Mouse (Mus musculus): ENCODE measurements around the gene Bclaf1. TPM values are rescaled to one million over a fixed set of nuclear protein-coding genes. Genes with fewer than 3 reads are reported as not detected.

The Bclaf1 gene
- polyA plus RNA-seq, 1 experiment = 19.2 TPM

GRCm38 (mm10) chr10:20347285-20348214 lies 35.3 kb downstream of the Bclaf1 start, which contains the start of gene Mtfr2:
Mtfr2 (plus strand) TSS chr10:20347770.
- no peak for TF ChIP-seq MYOD1 (IDR thresholded peaks at IDR 0.05; ENCODE audit: control insufficient read depth, insufficient read length, low read depth)
- TF ChIP-seq CTCF (IDR thresholded peaks at IDR 0.05; ENCODE audit: control insufficient read depth, insufficient read depth, insufficient read length) = no peak
- no peak for TF ChIP-seq MYOG (IDR thresholded peaks at IDR 0.05; ENCODE audit: control insufficient read depth, extremely low read depth, insufficient read length)
- Histone ChIP-seq H3K4me3 (ENCODE audit: insufficient read depth, poor library complexity, severe bottlenecking) (peak within 1 kb of the TSS; percentile 50), H3ac (ENCODE audit: control insufficient read depth, insufficient read length, low read depth) (peak within 1 kb of the TSS; percentile 92), H3K79me2 (ENCODE audit: control insufficient read depth, insufficient read depth) (peaks cover 22% of the 10 kb centered on the region), H3K36me3 (ENCODE audit: control insufficient read depth, insufficient read depth) (peaks cover 49% of the 10 kb centered on the region), H3K79me3 (ENCODE audit: low read depth) (peaks cover 2% of the 10 kb centered on the region), H3K27me3 (ENCODE audit: control insufficient read depth, insufficient read depth, insufficient read length) (no peaks in the 10 kb centered on the region)

- peaks cover 47% of the 10 kb centered on the region for H3K36me3 ChIP-seq (ENCODE audit: control insufficient read depth, insufficient read depth)
- H3ac ChIP-seq (ENCODE audit: control insufficient read depth, insufficient read length, low read depth) = no peak overlapping the region
- H3K4me3 ChIP-seq (ENCODE audit: insufficient read depth, poor library complexity, severe bottlenecking) = no peak overlapping the region
- peaks cover 20% of the 10 kb centered on the region for H3K79me2 ChIP-seq (ENCODE audit: control insufficient read depth, insufficient read depth)
- H3K27me3 ChIP-seq (ENCODE audit: control insufficient read depth, insufficient read depth, insufficient read length) = no peaks in the 10 kb centered on the region
- H3K79me3 ChIP-seq (ENCODE audit: low read depth) = peaks cover 2% of the 10 kb centered on the region
- TF ChIP-seq MAX (IDR thresholded peaks at IDR 0.05) = no peak
- no peak for TF ChIP-seq CEBPB (IDR thresholded peaks at IDR 0.05; ENCODE audit: low read depth)
- TF ChIP-seq MYOG (IDR thresholded peaks at IDR 0.05; ENCODE audit: control insufficient read depth, extremely low read depth, insufficient read length) = no peak
- no peak for TF ChIP-seq USF1 (IDR thresholded peaks at IDR 0.05; ENCODE audit: low read depth)
- no peak for TF ChIP-seq CTCF (IDR thresholded peaks at IDR 0.05; ENCODE audit: control insufficient read depth, insufficient read depth, insufficient read length)
- no peak for TF ChIP-seq FOSL1 (IDR thresholded peaks at IDR 0.05; ENCODE audit: insufficient read depth, low read length, poor library complexity, severe bottlenecking)
- TF ChIP-seq MYOD1 (IDR thresholded peaks at IDR 0.05; ENCODE audit: control insufficient read depth, insufficient read length, low read depth) = no peak
Observed at GRCm38 (mm10) chr10:20348894-20349293, 36.6 kb downstream of the Bclaf1 start.

DNA sequence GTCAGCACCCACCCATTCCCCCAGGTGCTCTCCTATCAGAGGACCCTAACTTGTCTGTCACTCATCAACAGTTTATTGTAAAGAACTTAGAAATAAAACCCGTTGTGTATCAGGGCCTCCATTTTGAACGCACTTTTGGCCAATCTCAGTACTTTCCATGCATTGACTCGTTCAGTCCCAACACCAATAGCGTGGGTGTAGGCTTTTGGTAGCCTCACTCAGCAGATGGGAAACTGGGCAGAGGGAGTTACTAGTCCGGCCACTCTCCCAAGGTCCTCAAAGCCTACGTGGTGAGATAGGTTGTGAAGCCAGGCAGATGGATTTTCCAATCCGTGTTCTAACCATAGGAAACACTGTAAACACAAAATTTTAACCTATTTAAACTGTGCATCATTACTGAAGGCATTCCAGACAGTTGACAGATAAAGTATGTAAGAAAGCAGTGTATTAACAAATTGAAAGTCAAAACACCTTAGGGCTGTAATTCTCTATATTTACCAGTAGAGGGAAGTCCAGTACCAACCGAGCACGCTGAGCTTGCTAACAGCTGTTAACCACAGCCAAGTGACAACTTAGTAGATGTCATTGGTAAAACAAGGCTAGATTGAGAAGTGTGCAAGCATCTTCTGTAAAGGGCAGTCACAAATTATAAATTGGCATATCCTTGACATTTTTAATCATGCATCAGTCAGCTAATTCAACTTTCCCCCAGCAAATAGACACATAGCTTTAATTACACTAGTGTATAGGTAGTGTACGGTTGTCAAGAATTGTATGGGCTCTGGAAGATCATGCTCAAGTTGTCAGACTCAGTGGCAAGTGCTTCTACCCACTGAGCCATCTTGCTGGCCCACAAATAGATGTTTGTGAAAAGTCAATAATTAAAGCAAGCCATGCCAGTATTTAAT lies 49.5 kb downstream of the Bclaf1 start:
- Histone ChIP-seq H3ac (ENCODE audit: control insufficient read depth, insufficient read length, low read depth) (no peak overlapping the region), H3K79me3 (ENCODE audit: low read depth) (no peaks in the 10 kb centered on the region), H3K79me2 (ENCODE audit: control insufficient read depth, insufficient read depth) (no peaks in the 10 kb centered on the region), H3K4me3 (ENCODE audit: insufficient read depth, poor library complexity, severe bottlenecking) (no peak overlapping the region), H3K36me3 (ENCODE audit: control insufficient read depth, insufficient read depth) (peaks cover 32% of the 10 kb centered on the region), H3K27me3 (ENCODE audit: control insufficient read depth, insufficient read depth, insufficient read length) (no peaks in the 10 kb centered on the region)
- TF ChIP-seq USF1 (IDR thresholded peaks at IDR 0.05; ENCODE audit: low read depth) (no peak), CEBPB (IDR thresholded peaks at IDR 0.05; ENCODE audit: low read depth) (no peak), MYOD1 (IDR thresholded peaks at IDR 0.05; ENCODE audit: control insufficient read depth, insufficient read length, low read depth) (no peak), MAX (IDR thresholded peaks at IDR 0.05) (no peak), CTCF (IDR thresholded peaks at IDR 0.05; ENCODE audit: control insufficient read depth, insufficient read depth, insufficient read length) (no peak), MYOG (IDR thresholded peaks at IDR 0.05; ENCODE audit: control insufficient read depth, extremely low read depth, insufficient read length) (no peak), FOSL1 (IDR thresholded peaks at IDR 0.05; ENCODE audit: insufficient read depth, low read length, poor library complexity, severe bottlenecking) (no peak)

GRCm38 (mm10) chr10:20362450-20363118 lies 50.3 kb downstream of the Bclaf1 start:
- Histone ChIP-seq H3K36me3 (ENCODE audit: control insufficient read depth, insufficient read depth) (peaks cover 27% of the 10 kb centered on the region), H3ac (ENCODE audit: control insufficient read depth, insufficient read length, low read depth) (no peak overlapping the region), H3K79me2 (ENCODE audit: control insufficient read depth, insufficient read depth) (no peaks in the 10 kb centered on the region), H3K27me3 (ENCODE audit: control insufficient read depth, insufficient read depth, insufficient read length) (no peaks in the 10 kb centered on the region), H3K79me3 (ENCODE audit: low read depth) (no peaks in the 10 kb centered on the region), H3K4me3 (ENCODE audit: insufficient read depth, poor library complexity, severe bottlenecking) (no peak overlapping the region)
- TF ChIP-seq CEBPB (IDR thresholded peaks at IDR 0.05; ENCODE audit: low read depth) = no peak
- no peak for TF ChIP-seq MYOD1 (IDR thresholded peaks at IDR 0.05; ENCODE audit: control insufficient read depth, insufficient read length, low read depth)
- no peak for TF ChIP-seq MAX (IDR thresholded peaks at IDR 0.05)
- no peak for TF ChIP-seq FOSL1 (IDR thresholded peaks at IDR 0.05; ENCODE audit: insufficient read depth, low read length, poor library complexity, severe bottlenecking)
- TF ChIP-seq CTCF (IDR thresholded peaks at IDR 0.05; ENCODE audit: control insufficient read depth, insufficient read depth, insufficient read length) = no peak
- no peak for TF ChIP-seq MYOG (IDR thresholded peaks at IDR 0.05; ENCODE audit: control insufficient read depth, extremely low read depth, insufficient read length)
- TF ChIP-seq USF1 (IDR thresholded peaks at IDR 0.05; ENCODE audit: low read depth) = no peak

DNA sequence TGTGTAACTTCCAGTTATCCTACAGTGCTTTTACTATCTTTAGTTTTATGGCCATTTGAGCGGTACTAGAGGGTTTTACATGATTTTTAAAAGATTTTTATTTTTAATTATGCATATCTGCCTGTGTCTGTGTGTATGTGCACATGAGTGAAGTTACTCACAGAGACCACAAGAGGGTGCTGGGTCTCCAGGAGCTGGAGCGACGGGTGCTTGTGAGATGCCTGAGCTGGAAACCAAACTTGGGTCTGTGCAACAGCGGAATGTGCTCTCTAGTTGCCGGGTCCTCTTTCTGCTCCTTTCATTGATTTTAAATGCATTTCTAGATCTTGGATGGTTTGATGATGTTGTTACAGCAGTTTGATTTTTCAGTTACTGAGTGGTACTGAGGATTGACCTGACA lies 59.8 kb downstream of the Bclaf1 start:
- no peaks in the 10 kb centered on the region for H3K79me2 ChIP-seq (ENCODE audit: control insufficient read depth, insufficient read depth)
- H3K36me3 ChIP-seq (ENCODE audit: control insufficient read depth, insufficient read depth) = no peaks in the 10 kb centered on the region
- TF ChIP-seq CEBPB (IDR thresholded peaks at IDR 0.05; ENCODE audit: low read depth) (no peak), USF1 (IDR thresholded peaks at IDR 0.05; ENCODE audit: low read depth) (no peak), FOSL1 (IDR thresholded peaks at IDR 0.05; ENCODE audit: insufficient read depth, low read length, poor library complexity, severe bottlenecking) (no peak), MAX (IDR thresholded peaks at IDR 0.05) (no peak), CTCF (IDR thresholded peaks at IDR 0.05; ENCODE audit: control insufficient read depth, insufficient read depth, insufficient read length) (no peak)
- H3ac ChIP-seq (ENCODE audit: control insufficient read depth, insufficient read length, low read depth) = no peak overlapping the region
- H3K79me3 ChIP-seq (ENCODE audit: low read depth) = no peaks in the 10 kb centered on the region
- no peak overlapping the region for H3K4me3 ChIP-seq (ENCODE audit: insufficient read depth, poor library complexity, severe bottlenecking)
- H3K27me3 ChIP-seq (ENCODE audit: control insufficient read depth, insufficient read depth, insufficient read length) = no peaks in the 10 kb centered on the region

Data from C2C12 (cell line).